Mouse (Mus musculus) mouse embryonic stem cell (cell line): Measurements from ENCODE around the gene Ccdc130.

Experiments used
- in situ Hi-C, 2 experiments: fragments of 300-500 bp; cut with MboI; formaldehyde crosslinking; loops; 1 replicate in 1 of 2; 3 replicates in 1 of 2; pipeline ENCODE4 v1.14.3; 2019 to 2020; ENCODE audit warnings: low sequenced_read_pairs in 2 of 2, low pct_unique_long_range_greater_than_20kb in 1 of 2, mixed read lengths in 1 of 2; ENCODE audit not compliant: unreplicated experiment in 1 of 2

The Ccdc130 gene

GRCm38 (mm10) chr8:84208381-84209380 is 61.5 kb downstream of the Ccdc130 start:
- in situ Hi-C loops = no loop called here

DNA sequence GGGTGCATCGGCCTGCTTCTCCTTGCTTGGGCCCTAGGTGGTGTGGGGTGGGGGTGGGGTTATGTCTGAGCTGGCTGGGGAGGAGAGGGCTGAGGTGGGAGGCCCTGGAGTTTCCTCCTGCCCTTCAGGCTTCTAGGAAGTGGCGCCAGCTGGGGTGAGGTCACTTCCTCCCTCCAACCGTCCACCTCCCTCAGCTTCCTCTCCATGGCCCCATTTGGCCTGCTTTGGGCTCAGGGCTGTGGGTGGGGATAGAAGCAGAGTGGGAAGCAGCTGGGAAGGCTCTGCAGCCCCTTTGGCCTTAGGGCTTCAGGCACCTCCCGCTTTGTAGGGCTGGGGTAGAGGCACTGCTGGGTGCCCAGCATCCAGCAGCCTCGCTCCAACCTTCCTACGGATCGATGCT is 62.4 kb downstream of the Ccdc130 start:
- in situ Hi-C loops = no loop called here
